Comparison of ENCODE assay signal across 12 mouse cellular contexts in the genomic region with DNA sequence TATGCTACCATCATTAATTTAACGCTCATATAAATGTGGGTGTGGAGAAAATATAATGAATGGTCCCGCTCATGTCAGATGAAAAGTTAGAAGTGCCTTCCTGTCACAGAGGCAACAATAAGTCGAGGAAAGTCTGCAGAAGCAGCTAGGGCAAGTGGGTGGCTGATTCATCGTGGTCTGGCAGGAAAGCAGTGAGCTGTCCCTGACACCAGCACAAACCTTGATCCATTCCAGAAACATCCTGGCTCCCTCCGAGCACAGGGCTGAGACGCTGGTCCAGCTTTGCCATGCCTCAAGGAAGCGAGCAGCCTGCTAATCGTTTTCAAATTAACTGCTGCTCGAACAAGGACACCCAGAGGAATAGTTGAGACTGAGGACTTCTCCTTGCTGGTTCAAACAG.
DNase-seq lines count a peak whose midpoint lies in the region; ATAC-seq and TF ChIP-seq lines count a peak whose summit lies in the region.
"Had no signal": no experiment of that assay in that cellular context is flagged by ENCODE, and none has a peak within 500 bp of the region (broad histone marks: within the 10 kb centered on the region; RNA-seq: fewer than 3 reads in every experiment).

No protein-coding gene starts in this region.

- no peaks in the 10 kb centered on the region for H3K27me3 ChIP-seq in hindbrain, embryonic 14.5 days (ENCODE audit: control insufficient read depth, insufficient read depth, low read length)
- H3K27me3 ChIP-seq: limb, embryonic 12.5 days had no signal

- H3K9me3 ChIP-seq in hindbrain, embryonic 14.5 days (ENCODE audit: control insufficient read depth, low read length) = no peaks in the 10 kb centered on the region
- H3K9me3 ChIP-seq: limb, embryonic 12.5 days had no signal

- H3K4me3 ChIP-seq in layer of hippocampus, adult 2 months = no peak overlapping the region
- no peak overlapping the region for H3K4me3 ChIP-seq in hindbrain, embryonic 14.5 days (replicated peaks; ENCODE audit: low read length)
- H3K4me3 ChIP-seq: erythroblast, embryonic 14.5 days; limb, embryonic 12.5 days had no signal

- DNase-seq in layer of hippocampus, adult 2 months (ENCODE audit: low spot score in 2 of 2) = no peak
- no peak for DNase-seq in layer of hippocampus, postnatal 36 days
- peak; percentile 72 for DNase-seq in 416B (ENCODE audit: low read depth)
- DNase-seq in adrenal gland, adult (ENCODE audit: inconsistent age in 2 of 2, low spot score in 1 of 2) = peak; percentile 86 to 89
- DNase-seq in gastrocnemius, postnatal 25 days = peak; percentile 36
- no peak for DNase-seq in frontal cortex, postnatal 36 days (ENCODE audit: low spot score in 2 of 2)
- DNase-seq in hindbrain, embryonic 14.5 days (ENCODE audit: low spot score) = no peak
- DNase-seq: cerebellum, adult 9-11 months; lung, embryonic 14.5 days had no signal

- H3K4me2 ChIP-seq in hindbrain, embryonic 14.5 days (replicated peaks) = no peak overlapping the region
- H3K4me2 ChIP-seq: limb, embryonic 12.5 days; lung, embryonic 14.5 days had no signal

- 43% methylated on average over 9 of the region's 9 CpGs for WGBS in hindbrain, embryonic 14.5 days

- peak overlapping the region; percentile 15; the same call in 1 of the 2 replicates for H3K27ac ChIP-seq in layer of hippocampus, adult 2 months
- no peak overlapping the region for H3K27ac ChIP-seq in hindbrain, embryonic 14.5 days
- H3K27ac ChIP-seq: kidney, postnatal 0 days; limb, embryonic 12.5 days had no signal

- H3K4me1 ChIP-seq in hindbrain, embryonic 14.5 days (replicated peaks; ENCODE audit: control insufficient read depth, insufficient read depth, low read length) = peaks cover 27% of the 10 kb centered on the region

- TF ChIP-seq CTCF in layer of hippocampus, adult 2 months (conservative IDR thresholded peaks at IDR 0.05) = no peak

- no peak for ATAC-seq in hindbrain, embryonic 14.5 days (ENCODE audit: low FRiP score)

- H3K36me3 ChIP-seq in hindbrain, embryonic 14.5 days (replicated peaks; ENCODE audit: control insufficient read depth, insufficient read depth) = no peaks in the 10 kb centered on the region
- H3K36me3 ChIP-seq: limb, embryonic 12.5 days had no signal

- H3K9ac ChIP-seq in hindbrain, embryonic 14.5 days = no peak overlapping the region
- H3K9ac ChIP-seq: limb, embryonic 12.5 days; lung, embryonic 14.5 days had no signal

Comparison
In these comparisons a context has a peak if more than half of its experiments do, and no peak if none do; other contexts are left out.
1. DNase-seq: peak in 416B (single experiment), adrenal gland, adult (2 of 2) and gastrocnemius, postnatal 25 days (single experiment); none in layer of hippocampus, adult 2 months (0 of 2), layer of hippocampus, postnatal 36 days (0 of 2), frontal cortex, postnatal 36 days (0 of 2) and hindbrain, embryonic 14.5 days (single experiment).